Mouse (Mus musculus) embryonic facial prominence, embryonic 12.5 days (tissue): ENCODE measurements around the gene Atp6v0b. TPM values are rescaled to one million over a fixed set of nuclear protein-coding genes. Genes with fewer than 3 reads are reported as not detected.

Experiments
- ATAC-seq: fragments of 200-750 bp; cut with Nextera tagmentation; 2 replicates; pipeline ENCODE4 v1.8.0; 2017; ENCODE audit not compliant: insufficient number of reproducible peaks, insufficient read depth, low FRiP score, low TSS enrichment
- H3K27ac ChIP-seq: fragments of 300-500 bp; sonication (generic); 2 replicates; pipeline ENCODE4 v1.5.1; 2016; ENCODE audit warnings: mild to moderate bottlenecking
- H3K27me3 ChIP-seq: fragments of 300-500 bp; sonication (generic); 2 replicates; pipeline ENCODE4 v1.6.1; 2016; ENCODE audit warnings: mild to moderate bottlenecking, moderate library complexity
- H3K36me3 ChIP-seq: fragments of 300-500 bp; sonication (generic); 2 replicates; pipeline ENCODE4 v1.6.1; 2016; ENCODE audit warnings: mild to moderate bottlenecking
- H3K4me1 ChIP-seq: fragments of 300-500 bp; sonication (generic); 2 replicates; pipeline ENCODE4 v1.6.1; 2016
- H3K4me2 ChIP-seq: fragments of 300-500 bp; sonication (generic); replicated peaks from 2 replicates; pipeline ENCODE4 v1.6.1; 2016; ENCODE audit warnings: mild to moderate bottlenecking, moderate library complexity
- H3K4me3 ChIP-seq: fragments of 300-500 bp; sonication (generic); 2 replicates; pipeline ENCODE4 v1.5.1; 2016; ENCODE audit warnings: mild to moderate bottlenecking
- H3K9ac ChIP-seq: fragments of 300-500 bp; sonication (generic); 2 replicates; pipeline ENCODE4 v1.6.1; 2016; ENCODE audit warnings: mild to moderate bottlenecking, moderate library complexity
- H3K9me3 ChIP-seq: fragments of 300-500 bp; sonication (generic); 2 replicates; pipeline ENCODE4 v1.6.1; 2016; ENCODE audit warnings: mild to moderate bottlenecking, moderate library complexity
- WGBS: fragments of 180-500 bp; shearing (Covaris S2); methylation state at CpG from one replicate; pipeline ENCODE4 v1.1.7; 2016; 5-methylcytosine and 5-hydroxymethylcytosine counted together
- polyA plus RNA-seq: library from polyadenylated mRNA; unstranded; fragments of >200 nt; fragmentation: Nextera tagmentation; extraction: Ambion mirVana; gene quantifications from 2 replicates; pipeline ENCODE4 v1.2.1, GENCODE M21; 2016

Atp6v0b gene
- polyA plus RNA-seq, 1 experiment from 2014 or later: 181 TPM

DNA sequence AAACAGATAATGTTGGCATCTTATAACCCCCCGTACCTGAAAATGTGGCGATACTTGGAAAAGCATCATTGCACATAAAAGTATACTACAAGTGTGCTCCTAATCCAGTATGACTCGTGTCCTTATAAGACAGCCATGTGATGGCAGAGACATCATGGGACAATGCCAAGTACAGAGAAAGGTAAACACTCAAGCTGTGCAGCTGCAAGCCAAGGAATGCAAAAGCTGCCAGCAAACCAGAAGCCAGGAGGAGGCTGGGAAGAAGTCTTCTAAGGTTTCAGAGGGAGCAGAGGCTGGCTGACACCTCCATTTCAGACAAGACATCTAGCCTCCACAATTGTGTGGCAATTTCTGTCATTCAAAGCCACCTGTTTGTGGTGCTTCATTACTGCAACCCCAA, 19.1 kb upstream of the Atp6v0b start:
- Histone ChIP-seq H3K4me1 (no peaks in the 10 kb centered on the region; the same call in 1 of the 2 replicates), H3K9me3 (no peaks in the 10 kb centered on the region), H3K27ac (no peak overlapping the region), H3K4me2 (no peak overlapping the region), H3K4me3 (no peak overlapping the region), H3K9ac (no peak overlapping the region), H3K36me3 (peaks cover 54% of the 10 kb centered on the region), H3K27me3 (no peaks in the 10 kb centered on the region)
- no peak for ATAC-seq
- WGBS: 87% methylated on average over 3 of the region's 3 CpGs

DNA sequence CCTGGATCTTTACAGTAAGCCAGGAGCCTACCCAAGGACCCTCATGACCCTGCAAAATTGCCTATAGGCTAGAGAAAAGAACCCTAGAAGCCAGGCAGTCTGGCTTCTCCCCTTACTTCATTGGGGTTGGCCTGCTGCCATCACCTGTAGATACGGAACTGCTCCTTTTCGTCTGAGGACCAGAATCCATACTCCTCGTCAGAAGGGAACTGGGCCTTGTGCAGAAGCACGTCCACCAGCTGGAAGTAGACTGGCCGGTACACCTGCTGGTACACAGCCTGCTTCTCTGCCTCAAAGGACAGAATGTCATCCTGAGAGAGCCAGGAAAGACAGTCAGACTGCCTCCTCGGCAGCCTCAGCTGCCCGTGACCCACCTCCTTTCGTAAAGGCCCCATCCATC, 17.6 kb upstream of the Atp6v0b start:
- WGBS: 90% methylated on average over 8 of the region's 8 CpGs
- H3K36me3 ChIP-seq: peaks cover 65% of the 10 kb centered on the region
- no peak for ATAC-seq
- H3K27ac ChIP-seq: no peak overlapping the region
- H3K27me3 ChIP-seq: no peaks in the 10 kb centered on the region
- no peaks in the 10 kb centered on the region; the same call in 1 of the 2 replicates for H3K4me1 ChIP-seq
- H3K9me3 ChIP-seq: no peaks in the 10 kb centered on the region
- H3K4me2 ChIP-seq: no peak overlapping the region
- H3K9ac ChIP-seq: no peak overlapping the region
- H3K4me3 ChIP-seq: no peak overlapping the region

DNA sequence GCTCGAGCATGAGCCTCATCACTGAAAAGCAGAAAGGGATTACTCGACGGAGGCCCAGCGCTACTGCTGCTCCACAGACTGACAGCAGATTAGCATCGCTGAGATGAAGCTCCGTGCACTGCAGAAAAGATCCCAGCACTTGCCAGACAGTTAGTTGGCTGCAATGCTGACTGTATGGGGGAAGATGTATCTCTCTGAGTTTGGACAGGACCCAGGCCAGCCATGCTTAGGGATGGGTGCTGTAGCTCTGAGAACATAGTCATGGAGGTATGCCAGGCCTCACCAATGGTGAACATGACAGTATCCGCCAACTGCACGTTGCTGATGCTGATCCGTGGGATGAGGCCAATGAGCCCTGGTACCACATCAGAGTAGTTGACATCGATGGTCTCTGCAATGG, 17.0 kb upstream of the Atp6v0b start:
- no peak overlapping the region for H3K4me3 ChIP-seq
- no peaks in the 10 kb centered on the region; the same call in 1 of the 2 replicates for H3K4me1 ChIP-seq
- peaks cover 72% of the 10 kb centered on the region for H3K36me3 ChIP-seq
- H3K4me2 ChIP-seq: no peak overlapping the region
- no peaks in the 10 kb centered on the region for H3K27me3 ChIP-seq
- WGBS: 93% methylated on average over 10 of the region's 10 CpGs
- H3K9ac ChIP-seq: no peak overlapping the region
- no peak for ATAC-seq
- no peaks in the 10 kb centered on the region for H3K9me3 ChIP-seq
- no peak overlapping the region for H3K27ac ChIP-seq

DNA sequence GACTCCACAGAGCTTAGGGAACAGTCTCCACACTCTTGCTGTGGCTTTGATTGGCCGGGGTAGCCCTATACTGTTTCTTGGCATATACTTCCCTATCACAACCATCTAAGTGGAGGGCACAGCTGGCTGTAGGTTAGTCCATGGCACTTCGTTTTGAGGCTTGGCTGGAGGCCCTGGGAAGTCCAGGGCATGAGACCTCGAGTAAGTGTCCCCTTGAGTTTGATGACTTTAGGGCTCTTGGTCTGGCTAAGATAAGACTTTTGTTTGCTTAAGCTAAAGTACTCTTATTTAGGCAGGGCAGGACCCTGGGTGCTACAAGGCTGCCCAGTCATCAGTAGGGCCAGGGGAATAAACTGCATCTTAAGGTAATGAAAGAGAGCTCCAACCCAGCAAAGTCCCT, 11.0 kb upstream of the Atp6v0b start:
- no peak overlapping the region for H3K9ac ChIP-seq
- peaks cover 92% of the 10 kb centered on the region for H3K36me3 ChIP-seq
- H3K9me3 ChIP-seq: no peaks in the 10 kb centered on the region
- no peak overlapping the region for H3K4me3 ChIP-seq
- no peak for ATAC-seq
- H3K27ac ChIP-seq: no peak overlapping the region
- no peaks in the 10 kb centered on the region for H3K27me3 ChIP-seq
- no peaks in the 10 kb centered on the region for H3K4me1 ChIP-seq
- H3K4me2 ChIP-seq: no peak overlapping the region
- 75% methylated on average over 3 of the region's 3 CpGs for WGBS

DNA sequence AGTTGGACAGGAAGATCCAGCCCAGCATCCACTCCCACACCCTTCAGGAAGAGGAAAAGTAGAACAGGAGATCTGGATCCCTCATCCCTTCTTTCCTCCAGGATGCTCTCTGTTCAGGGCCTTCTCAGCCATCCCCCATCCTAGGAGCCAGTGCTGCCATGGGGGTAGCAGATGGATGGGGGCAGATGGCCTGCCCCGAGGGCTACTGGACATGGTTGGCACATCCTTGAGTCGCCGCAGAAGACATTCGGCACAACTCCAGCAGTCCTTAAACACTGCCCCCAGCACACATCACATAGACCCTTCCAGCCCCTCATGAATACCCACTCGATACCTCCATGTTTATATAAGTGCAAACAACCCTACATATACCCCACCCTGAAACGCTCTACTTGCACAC, 8.9 kb upstream of the Atp6v0b start:
- no peaks in the 10 kb centered on the region for H3K9me3 ChIP-seq
- no peak overlapping the region for H3K4me2 ChIP-seq
- peaks cover 71% of the 10 kb centered on the region for H3K36me3 ChIP-seq
- no peaks in the 10 kb centered on the region for H3K27me3 ChIP-seq
- 91% methylated on average over 6 of the region's 6 CpGs for WGBS
- no peak overlapping the region for H3K9ac ChIP-seq
- H3K4me1 ChIP-seq: peaks cover 4% of the 10 kb centered on the region
- ATAC-seq: no peak
- H3K4me3 ChIP-seq: no peak overlapping the region
- H3K27ac ChIP-seq: no peak overlapping the region

DNA sequence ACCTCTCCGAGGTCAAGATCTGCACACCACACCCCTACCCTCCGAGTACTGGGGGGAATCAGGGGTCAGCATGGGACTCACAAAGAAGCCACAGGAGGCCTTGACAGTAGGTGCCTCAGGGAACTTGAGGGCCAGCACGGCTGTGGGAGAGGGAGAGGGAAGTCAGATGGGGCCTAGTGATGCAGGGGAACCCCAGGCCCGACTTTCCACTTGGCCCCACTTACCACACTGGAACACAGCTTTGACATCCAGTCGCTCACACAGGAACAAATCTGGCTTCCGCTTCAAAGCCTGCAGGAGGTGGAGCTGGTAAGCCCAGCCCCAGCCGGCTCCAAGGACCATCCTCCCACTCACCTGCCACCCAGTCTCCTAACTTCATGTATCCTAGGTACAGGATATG, 8.2 kb upstream of the Atp6v0b start:
- H3K4me2 ChIP-seq: no peak overlapping the region
- 80% methylated on average over 7 of the region's 7 CpGs for WGBS
- no peak overlapping the region for H3K9ac ChIP-seq
- H3K4me1 ChIP-seq: peaks cover 6% of the 10 kb centered on the region
- no peak for ATAC-seq
- H3K27me3 ChIP-seq: no peaks in the 10 kb centered on the region
- H3K27ac ChIP-seq: no peak overlapping the region
- no peaks in the 10 kb centered on the region for H3K9me3 ChIP-seq
- no peak overlapping the region for H3K4me3 ChIP-seq
- peaks cover 66% of the 10 kb centered on the region for H3K36me3 ChIP-seq

DNA sequence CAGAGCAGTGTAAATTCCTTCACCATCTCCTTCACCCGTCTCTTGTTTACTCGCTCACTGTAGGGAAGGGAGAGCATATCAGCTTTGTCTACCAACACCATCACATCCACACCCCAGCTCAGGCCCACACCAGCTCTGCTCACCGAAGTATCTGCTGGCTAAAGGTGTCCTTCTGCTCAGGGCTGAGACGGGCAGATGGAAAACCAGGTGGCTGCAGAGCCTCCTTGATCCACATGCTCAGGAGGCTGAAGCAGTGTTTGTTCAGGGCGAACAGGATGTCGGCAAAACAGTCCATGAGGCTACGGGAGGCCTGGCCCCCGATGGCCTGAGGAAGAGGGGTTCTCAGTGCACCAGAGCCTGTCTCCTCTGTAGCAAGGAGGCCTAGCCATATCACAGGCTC, 7.5 kb upstream of the Atp6v0b start:
- no peak for ATAC-seq
- no peak overlapping the region for H3K4me3 ChIP-seq
- no peak overlapping the region for H3K4me2 ChIP-seq
- 90% methylated on average over 8 of the region's 8 CpGs for WGBS
- H3K9ac ChIP-seq: no peak overlapping the region
- H3K4me1 ChIP-seq: peaks cover 6% of the 10 kb centered on the region
- H3K27ac ChIP-seq: no peak overlapping the region
- H3K27me3 ChIP-seq: no peaks in the 10 kb centered on the region
- H3K36me3 ChIP-seq: peaks cover 64% of the 10 kb centered on the region
- no peaks in the 10 kb centered on the region for H3K9me3 ChIP-seq

DNA sequence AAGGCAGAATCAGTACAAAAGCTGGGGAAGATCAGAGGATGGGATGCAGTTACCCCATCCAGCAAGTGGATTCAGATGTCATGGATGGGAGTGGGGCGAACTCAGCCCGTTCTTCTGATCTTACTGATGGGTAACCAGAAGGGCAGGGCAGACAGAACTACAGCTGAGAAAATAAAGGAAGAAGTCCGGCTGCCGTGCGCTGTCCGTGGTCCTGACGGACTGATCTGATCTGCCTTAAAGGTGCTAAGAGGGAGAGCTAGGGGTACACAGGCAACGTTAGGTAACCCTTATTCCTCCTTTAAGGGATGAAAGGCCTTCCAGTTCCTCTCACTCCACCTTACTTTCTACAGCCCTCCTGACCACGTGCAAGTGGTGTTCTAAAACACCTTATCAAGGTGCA, 6.2 kb upstream of the Atp6v0b start:
- Histone ChIP-seq H3K27me3 (no peaks in the 10 kb centered on the region), H3K4me1 (peaks cover 6% of the 10 kb centered on the region), H3K9me3 (no peaks in the 10 kb centered on the region), H3K36me3 (peaks cover 60% of the 10 kb centered on the region), H3K4me3 (no peak overlapping the region), H3K27ac (no peak overlapping the region), H3K9ac (no peak overlapping the region), H3K4me2 (no peak overlapping the region)
- ATAC-seq: no peak
- WGBS: 19% methylated on average over 9 of the region's 9 CpGs

DNA sequence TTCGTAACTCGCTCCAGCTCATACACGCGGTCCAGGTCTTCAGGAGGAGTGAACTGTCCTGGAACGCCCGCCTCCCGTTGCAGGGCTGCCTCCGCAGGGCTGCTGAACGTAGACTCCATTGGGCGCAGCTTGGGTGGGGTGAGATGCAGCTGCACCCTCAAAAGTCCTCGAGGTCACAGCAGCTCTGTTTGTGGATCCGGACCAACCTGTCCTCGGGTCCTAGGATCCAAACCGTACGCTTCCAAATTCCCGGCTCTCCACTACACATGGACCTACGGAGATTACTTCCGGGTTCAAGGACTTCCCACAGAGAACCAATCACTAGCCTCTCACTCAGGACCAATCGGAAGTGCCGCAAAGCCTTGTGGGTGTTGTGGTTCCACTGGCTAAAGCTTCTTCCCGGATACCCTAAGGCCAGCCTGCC, 4.6 kb upstream of the Atp6v0b start, which contains the start of gene Dph2:
Gene Dph2, minus strand, starts transcription at position 295 of the 424 bp plus-strand sequence.
- ATAC-seq: peak; percentile 78
- Histone ChIP-seq H3K4me2 (peak within 1 kb of the TSS; percentile 87), H3K27ac (no peak within 1 kb of the TSS), H3K36me3 (peaks cover 45% of the 10 kb centered on the region), H3K9me3 (no peaks in the 10 kb centered on the region), H3K4me1 (peaks cover 11% of the 10 kb centered on the region), H3K27me3 (no peaks in the 10 kb centered on the region), H3K4me3 (peak within 1 kb of the TSS; percentile 76), H3K9ac (peak within 1 kb of the TSS; percentile 59)
- under 1% methylated on average over 21 of the region's 21 CpGs for WGBS

DNA sequence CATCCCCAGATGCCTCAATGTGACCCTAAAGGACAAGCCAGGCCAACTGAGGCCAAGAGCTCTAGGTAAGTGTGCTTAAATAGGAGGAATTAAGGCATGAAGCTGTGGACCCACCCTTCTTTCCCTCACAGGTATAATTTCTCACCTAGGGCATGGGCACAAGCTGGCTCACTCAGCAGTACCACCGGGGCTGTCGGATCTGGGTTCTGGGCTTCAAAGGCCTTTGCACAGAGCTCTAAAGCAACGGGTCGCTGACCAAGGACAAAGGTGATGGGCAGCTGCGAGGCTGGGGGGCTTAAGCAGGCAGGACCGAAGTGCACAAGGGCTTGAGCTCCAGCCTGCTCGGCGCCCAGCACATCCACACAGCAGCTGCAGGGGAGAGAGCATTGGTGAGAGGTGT, 3.6 kb upstream of the Atp6v0b start:
- ATAC-seq: no peak
- H3K4me2 ChIP-seq: peak overlapping the region; percentile 87
- H3K9ac ChIP-seq: no peak overlapping the region

DNA sequence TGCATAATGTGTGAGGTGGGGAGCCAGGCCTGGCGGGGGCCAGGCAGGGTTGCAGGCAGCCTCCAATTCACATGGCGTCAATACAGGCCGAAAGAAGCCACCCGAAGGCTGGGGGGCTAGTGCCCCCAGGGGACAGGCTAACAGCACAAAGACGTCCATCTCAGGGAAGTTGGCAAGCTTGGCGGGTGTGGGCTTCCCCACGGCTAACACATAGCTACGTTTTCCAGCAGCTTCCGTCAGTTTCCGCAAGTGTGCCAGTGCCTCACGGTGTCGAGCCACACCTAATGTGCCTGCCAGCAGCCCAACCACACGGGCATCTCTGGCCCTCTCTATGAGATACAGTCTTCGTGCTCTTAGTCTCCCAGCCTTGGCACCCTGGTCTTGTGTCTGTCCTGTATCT, 2.9 kb upstream of the Atp6v0b start:
- Histone ChIP-seq H3K9me3 (no peaks in the 10 kb centered on the region), H3K9ac (no peak overlapping the region), H3K4me1 (peaks cover 18% of the 10 kb centered on the region), H3K4me3 (no peak overlapping the region), H3K36me3 (peaks cover 36% of the 10 kb centered on the region), H3K27me3 (no peaks in the 10 kb centered on the region), H3K4me2 (no peak overlapping the region), H3K27ac (no peak overlapping the region)
- 90% methylated on average over 14 of the region's 14 CpGs for WGBS
- no peak for ATAC-seq

More for the DNA sequence above, 3.6 kb upstream of the Atp6v0b start:
- Histone ChIP-seq H3K36me3 (peaks cover 37% of the 10 kb centered on the region), H3K27me3 (no peaks in the 10 kb centered on the region), H3K4me1 (peaks cover 18% of the 10 kb centered on the region), H3K9me3 (no peaks in the 10 kb centered on the region), H3K27ac (no peak overlapping the region), H3K4me3 (peak overlapping the region; percentile 76; the same call in 1 of the 2 replicates)
- WGBS: 85% methylated on average over 8 of the region's 8 CpGs

DNA sequence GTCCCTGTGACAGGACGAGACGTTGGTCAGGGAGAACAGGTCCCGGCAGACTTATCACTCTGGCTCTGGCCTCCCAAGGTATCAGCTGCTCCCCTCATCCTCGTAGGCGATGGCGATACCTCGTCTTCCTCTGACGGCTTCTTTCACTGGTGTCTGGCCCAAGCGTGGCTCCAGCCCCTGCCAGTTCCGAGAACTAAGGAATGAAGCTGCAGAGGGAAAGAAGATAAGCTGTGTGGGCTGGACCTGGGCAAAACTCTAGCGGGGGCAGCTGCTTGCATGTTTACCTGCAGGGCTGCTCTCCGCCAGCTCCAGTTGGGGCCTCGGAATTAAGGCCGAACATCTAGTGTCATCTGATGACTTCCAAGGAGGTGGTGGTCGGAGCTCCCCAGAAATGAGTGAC, 2.3 kb upstream of the Atp6v0b start:
- H3K27ac ChIP-seq: no peak overlapping the region
- H3K4me3 ChIP-seq: no peak overlapping the region
- peaks cover 35% of the 10 kb centered on the region for H3K36me3 ChIP-seq
- no peak overlapping the region for H3K4me2 ChIP-seq
- H3K4me1 ChIP-seq: peaks cover 19% of the 10 kb centered on the region
- no peak overlapping the region for H3K9ac ChIP-seq
- H3K27me3 ChIP-seq: no peaks in the 10 kb centered on the region
- no peak for ATAC-seq
- H3K9me3 ChIP-seq: no peaks in the 10 kb centered on the region
- 90% methylated on average over 15 of the region's 15 CpGs for WGBS

DNA sequence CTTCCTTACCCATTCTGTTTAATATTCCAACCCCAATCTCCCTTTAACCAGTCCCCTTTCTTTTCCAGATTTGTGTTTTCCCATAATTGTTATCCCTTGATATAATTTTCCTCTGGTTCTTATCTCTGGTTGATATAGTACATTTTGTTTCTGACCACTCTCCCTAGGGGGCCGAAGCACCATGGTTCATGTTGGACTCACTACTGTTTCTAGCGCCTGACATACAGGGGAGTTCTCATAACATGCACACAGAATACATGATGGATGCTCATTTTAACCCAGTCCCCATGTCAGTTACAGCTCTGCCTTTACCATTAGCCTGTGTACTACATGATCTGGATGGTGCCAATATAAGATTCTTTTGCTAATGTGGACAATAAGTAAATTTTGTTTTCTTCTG, 787 bp upstream of the Atp6v0b start:
- Histone ChIP-seq H3K27me3 (no peaks in the 10 kb centered on the region), H3K9ac (no peak overlapping the region), H3K36me3 (peaks cover 30% of the 10 kb centered on the region), H3K4me3 (no peak overlapping the region), H3K9me3 (no peaks in the 10 kb centered on the region), H3K4me1 (peaks cover 28% of the 10 kb centered on the region), H3K4me2 (peak overlapping the region; percentile 96; the same call in 1 of the 2 replicates), H3K27ac (no peak overlapping the region)
- ATAC-seq: no peak
- WGBS: 76% methylated on average over 2 of the region's 2 CpGs
